Mouse (Mus musculus) thymus, postnatal 36 days (tissue): ENCODE data around the gene Bank1.

Experiments used
- DNase-seq, 2 experiments: peaks; one replicate each; pipeline ENCODE4 v3.0.0; 2022; ENCODE audit warnings: mixed read lengths in 2 of 2

The Bank1 gene

GRCm38 (mm10) chr3:136100292-136100691 lies 225.6 kb downstream of the Bank1 start:
- peak; percentile 17 to 23 for DNase-seq

GRCm38 (mm10) chr3:136086948-136087660 lies 238.8 kb downstream of the Bank1 start:
- DNase-seq: no peak

GRCm38 (mm10) chr3:136086431-136086830 lies 239.4 kb downstream of the Bank1 start:
- no peak for DNase-seq

GRCm38 (mm10) chr3:136085077-136085476 lies 240.8 kb downstream of the Bank1 start:
- DNase-seq: no peak

- DNase-seq: no peak
These were observed 241.8 kb downstream of the Bank1 start for GRCm38 (mm10) chr3:136084066-136084465.

GRCm38 (mm10) chr3:136081264-136081663 lies 244.6 kb downstream of the Bank1 start:
- no peak for DNase-seq

GRCm38 (mm10) chr3:136078535-136078934 lies 247.3 kb downstream of the Bank1 start:
- no peak for DNase-seq

GRCm38 (mm10) chr3:136070394-136070793 lies 255.5 kb downstream of the Bank1 start:
- no peak for DNase-seq

- DNase-seq: no peak
These were observed 264.0 kb downstream of the Bank1 start for GRCm38 (mm10) chr3:136061907-136062306.

- no peak for DNase-seq
These were observed 275.2 kb downstream of the Bank1 start for GRCm38 (mm10) chr3:136050635-136051034.

- DNase-seq: no peak
These were observed 275.7 kb downstream of the Bank1 start for GRCm38 (mm10) chr3:136050215-136050614.

GRCm38 (mm10) chr3:136048026-136048425 lies 277.8 kb downstream of the Bank1 start:
- DNase-seq: no peak

GRCm38 (mm10) chr3:136045381-136045780 lies 280.5 kb downstream of the Bank1 start:
- DNase-seq: no peak

- DNase-seq: no peak
These were observed 285.8 kb downstream of the Bank1 start for GRCm38 (mm10) chr3:136040041-136040440.

- DNase-seq: no peak
These were observed 286.4 kb downstream of the Bank1 start for GRCm38 (mm10) chr3:136039446-136039845.

GRCm38 (mm10) chr3:136037254-136037653 lies 288.6 kb downstream of the Bank1 start:
- no peak for DNase-seq

- no peak for DNase-seq
These were observed 290.1 kb downstream of the Bank1 start for GRCm38 (mm10) chr3:136035784-136036183.

GRCm38 (mm10) chr3:136024876-136025275 lies 301.0 kb downstream of the Bank1 start:
- DNase-seq: no peak

GRCm38 (mm10) chr3:136017517-136017916 lies 308.3 kb downstream of the Bank1 start:
- no peak for DNase-seq

GRCm38 (mm10) chr3:136010616-136011015 lies 315.2 kb downstream of the Bank1 start:
- DNase-seq: no peak

- DNase-seq: no peak
These were observed 318.0 kb downstream of the Bank1 start for GRCm38 (mm10) chr3:136007846-136008245.

GRCm38 (mm10) chr3:136007081-136007828 lies 318.6 kb downstream of the Bank1 start:
- no peak for DNase-seq
